Mouse (Mus musculus) spleen, adult 2 months (tissue): Measurements from ENCODE around the gene Impdh1. TPM values are rescaled to one million over a fixed set of nuclear protein-coding genes. Genes with fewer than 3 reads are reported as not detected.

ENCODE experiments used
- DNase-seq, 2 experiments: peaks; one replicate each; pipeline versions ENCODE4 v3.0.0 to v3.0.0-alpha.2; 2012 to 2021; ENCODE audit warnings: low spot score in 2 of 2, low read depth in 1 of 2
- H3K27ac ChIP-seq: fragments of 200-500 bp; 2 replicates; pipeline ENCODE4 v1.5.1; 2012; ENCODE audit warnings: low read length, inconsistent platforms; ENCODE audit not compliant: insufficient read depth
- H3K27me3 ChIP-seq: fragments of 200-500 bp; 2 replicates; pipeline ENCODE4 v1.6.1; 2012; ENCODE audit warnings: mild to moderate bottlenecking, moderate library complexity, low read length, inconsistent platforms; ENCODE audit not compliant: control insufficient read depth, insufficient read depth
- H3K36me3 ChIP-seq: fragments of 200-500 bp; 2 replicates; pipeline ENCODE4 v1.6.1; 2012; ENCODE audit warnings: mild to moderate bottlenecking, low read length, inconsistent platforms; ENCODE audit not compliant: control insufficient read depth, insufficient read depth
- H3K4me1 ChIP-seq: fragments of 200-500 bp; 2 replicates; pipeline ENCODE4 v1.6.1; 2011; ENCODE audit warnings: inconsistent platforms; ENCODE audit not compliant: control insufficient read depth, insufficient read depth, insufficient read length
- H3K4me3 ChIP-seq: fragments of 200-500 bp; 2 replicates; pipeline ENCODE4 v1.5.1; 2011; ENCODE audit warnings: mild to moderate bottlenecking, inconsistent platforms; ENCODE audit not compliant: insufficient read depth, insufficient read length; ENCODE audit errors: extremely low read depth
- CTCF ChIP-seq: fragments of 200-500 bp; IDR thresholded peaks from 2 replicates; pipeline ENCODE4 v1.5.1; 2011; ENCODE audit warnings: mild to moderate bottlenecking, inconsistent platforms; ENCODE audit not compliant: insufficient read depth, insufficient read length, insufficient replicate concordance; ENCODE audit errors: extremely low read depth
- POLR2A ChIP-seq: fragments of 200-500 bp; IDR thresholded peaks from 2 replicates; pipeline ENCODE4 v1.6.1; 2011; ENCODE audit warnings: low read depth, low read length, inconsistent platforms
- WGBS: fragments of 180-500 bp; shearing (Covaris S2); methylation state at CpG from one replicate; pipeline ENCODE4 v1.1.7; 2018; 5-methylcytosine and 5-hydroxymethylcytosine counted together
- polyA plus RNA-seq: library from polyadenylated mRNA; depleted of rRNA; stranded (reverse); fragments of >200 nt; gene quantifications from 2 replicates; pipeline ENCODE4 v1.2.3, GENCODE M21; 2012

Gene Impdh1
- polyA plus RNA-seq, 1 experiment = 40.7 TPM

DNA sequence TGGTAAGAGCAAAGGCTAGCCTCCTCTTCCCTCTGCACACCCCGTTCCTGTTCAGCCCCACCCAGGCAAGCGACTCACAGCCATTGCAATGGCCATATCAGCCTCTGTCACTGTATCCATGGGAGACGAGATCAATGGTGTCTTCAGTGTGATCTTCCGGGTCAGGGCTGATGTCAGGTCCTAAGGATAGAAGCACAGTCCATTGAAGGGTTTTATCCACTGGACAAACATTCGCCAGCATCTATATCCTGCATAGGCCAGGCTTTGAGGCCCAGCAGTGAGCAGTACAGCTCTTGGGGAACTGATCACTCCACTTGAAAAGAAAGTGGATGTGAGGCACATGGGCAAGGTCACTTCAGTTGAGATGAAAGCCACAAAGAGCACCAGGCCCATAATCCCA is 9.1 kb downstream of the Impdh1 start:
- Histone ChIP-seq H3K27me3 (no peaks in the 10 kb centered on the region), H3K4me3 (no peak overlapping the region), H3K4me1 (peaks cover 6% of the 10 kb centered on the region; the same call in 1 of the 2 replicates), H3K36me3 (peaks cover 6% of the 10 kb centered on the region), H3K27ac (no peak overlapping the region)
- TF ChIP-seq CTCF (no peak), POLR2A (no peak)
- DNase-seq = no peak
- 90% methylated on average over 5 of the region's 5 CpGs for WGBS

DNA sequence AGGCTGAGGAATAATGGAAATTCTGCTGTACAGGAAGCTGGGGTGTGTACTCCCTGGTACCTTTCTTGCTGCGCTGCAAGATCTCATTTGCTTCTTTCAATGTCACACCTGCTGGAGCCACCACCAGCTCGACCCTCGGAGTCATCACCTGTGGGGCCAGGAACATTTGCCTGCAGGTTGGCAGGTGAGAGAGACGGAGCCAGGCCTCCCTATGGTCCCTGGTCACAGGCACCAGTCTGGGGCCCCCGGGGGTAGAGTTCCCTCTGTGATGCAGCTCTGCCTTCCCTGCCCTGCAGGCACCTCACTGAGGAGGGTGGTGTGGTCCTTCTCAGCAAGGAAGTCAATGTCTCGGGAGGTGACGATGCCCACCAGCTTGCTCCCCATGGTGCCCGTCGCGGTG is 10.2 kb downstream of the Impdh1 start:
- 95% methylated on average over 10 of the region's 10 CpGs for WGBS
- Histone ChIP-seq H3K4me1 (no peaks in the 10 kb centered on the region; the same call in 1 of the 2 replicates), H3K27me3 (no peaks in the 10 kb centered on the region), H3K27ac (no peak overlapping the region), H3K4me3 (no peak overlapping the region), H3K36me3 (peaks cover 6% of the 10 kb centered on the region)
- TF ChIP-seq POLR2A = no peak
- DNase-seq = no peak

DNA sequence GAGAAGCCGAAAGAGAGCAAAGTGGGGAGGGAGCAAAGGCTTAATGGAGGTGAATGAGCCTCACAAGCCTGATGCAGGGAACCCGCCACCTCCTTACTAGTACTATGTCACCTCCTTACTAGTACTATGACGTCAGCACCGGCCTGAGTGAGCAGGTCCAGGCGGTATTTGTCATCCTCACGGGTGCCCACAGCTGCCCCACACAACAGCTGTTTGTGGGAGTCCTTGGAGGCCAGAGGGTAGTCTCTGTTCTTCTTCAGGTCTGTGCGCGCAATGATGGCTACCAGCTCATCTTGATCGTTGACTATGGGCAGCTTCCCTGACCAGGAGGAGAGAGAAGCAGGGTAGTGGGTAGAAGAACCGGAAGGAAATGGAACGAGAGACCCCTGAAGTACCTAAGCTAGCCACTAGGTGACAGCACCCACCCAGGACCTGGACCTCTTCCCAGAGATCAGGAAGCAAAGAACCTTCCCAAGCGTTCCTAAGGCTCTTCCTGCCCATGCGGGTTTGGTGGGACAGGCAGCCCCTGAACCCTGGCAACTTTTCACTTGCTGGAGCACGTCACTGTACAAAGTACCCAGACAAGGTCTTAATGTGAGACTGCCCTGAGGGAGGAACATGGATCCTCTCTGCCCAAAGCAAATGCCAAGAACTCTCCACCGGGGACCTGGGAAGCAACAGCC is 11.1 kb downstream of the Impdh1 start:
- peak in 1 of 2 experiments; percentile 29 for DNase-seq
- H3K36me3 ChIP-seq = peaks cover 6% of the 10 kb centered on the region
- no peaks in the 10 kb centered on the region; the same call in 1 of the 2 replicates for H3K4me1 ChIP-seq
- H3K27me3 ChIP-seq = no peaks in the 10 kb centered on the region
- 78% methylated on average over 15 of the region's 15 CpGs for WGBS
- no peak for TF ChIP-seq POLR2A
- peak; percentile 47; the same call in 1 of the 2 replicates for TF ChIP-seq CTCF
- H3K4me3 ChIP-seq = no peak overlapping the region
- H3K27ac ChIP-seq = no peak overlapping the region

DNA sequence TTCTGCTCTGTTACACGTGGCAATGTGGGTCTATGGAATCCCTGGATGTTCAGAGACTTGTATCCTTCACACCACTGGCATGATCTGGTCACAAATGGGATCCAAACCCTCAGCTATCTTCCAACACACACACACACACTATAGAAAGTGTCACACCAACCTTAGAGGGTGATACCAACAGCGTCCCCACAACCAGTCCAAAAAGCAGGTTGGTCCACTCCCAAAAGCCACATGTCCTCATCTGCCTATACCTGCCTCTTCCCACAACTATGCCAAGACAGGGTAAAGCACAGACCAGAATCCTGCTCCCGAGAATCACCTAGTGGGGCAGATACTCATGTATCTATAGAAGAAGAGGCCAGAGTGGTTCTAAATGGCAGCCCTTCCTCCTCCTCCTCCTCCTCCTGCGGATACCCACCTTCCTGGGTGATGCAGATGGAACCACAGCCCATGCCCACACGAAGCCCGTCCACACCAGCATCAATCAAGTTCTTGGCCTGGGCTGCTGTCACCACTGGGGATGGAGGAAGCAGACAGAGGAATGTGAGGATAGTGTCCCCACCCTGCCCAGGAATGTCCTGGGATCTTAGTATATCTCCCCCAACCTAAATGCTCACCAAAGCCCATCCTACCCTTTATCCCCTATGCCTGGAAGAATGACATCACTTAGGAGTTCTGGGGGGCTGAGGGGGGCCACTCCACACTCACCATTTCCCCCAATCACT is 12.1 kb downstream of the Impdh1 start:
- Histone ChIP-seq H3K27ac (no peak overlapping the region), H3K4me1 (no peaks in the 10 kb centered on the region; the same call in 1 of the 2 replicates), H3K36me3 (peaks cover 6% of the 10 kb centered on the region), H3K4me3 (no peak overlapping the region), H3K27me3 (no peaks in the 10 kb centered on the region)
- TF ChIP-seq CTCF (no peak), POLR2A (no peak)
- 87% methylated on average over 6 of the region's 6 CpGs for WGBS
- DNase-seq = no peak

DNA sequence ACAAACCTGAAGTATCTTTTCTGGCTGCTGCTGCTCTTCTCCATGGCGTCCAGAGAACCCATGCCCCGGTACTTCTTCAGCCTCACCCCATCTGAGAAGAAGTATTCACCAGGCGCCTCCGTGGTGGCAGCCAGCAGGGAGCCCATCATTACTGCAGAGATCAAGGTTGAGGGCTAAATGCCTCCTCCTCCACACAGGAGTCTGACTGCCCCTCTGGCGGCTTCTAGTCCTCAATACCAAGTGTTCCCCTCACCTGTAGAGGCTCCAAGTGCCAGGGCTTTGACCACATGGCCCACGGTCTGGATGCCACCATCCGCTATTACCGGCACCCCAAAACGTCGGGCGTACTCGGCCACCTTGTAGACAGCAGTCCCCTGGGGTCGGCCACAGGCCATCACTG is 13.1 kb downstream of the Impdh1 start:
- TF ChIP-seq POLR2A = no peak
- TF ChIP-seq CTCF = no peak
- H3K27ac ChIP-seq = no peak overlapping the region
- WGBS = 95% methylated on average over 13 of the region's 13 CpGs
- no peaks in the 10 kb centered on the region; the same call in 1 of the 2 replicates for H3K4me1 ChIP-seq
- no peak overlapping the region for H3K4me3 ChIP-seq
- H3K27me3 ChIP-seq = no peaks in the 10 kb centered on the region
- no peak for DNase-seq
- peaks cover 6% of the 10 kb centered on the region for H3K36me3 ChIP-seq

DNA sequence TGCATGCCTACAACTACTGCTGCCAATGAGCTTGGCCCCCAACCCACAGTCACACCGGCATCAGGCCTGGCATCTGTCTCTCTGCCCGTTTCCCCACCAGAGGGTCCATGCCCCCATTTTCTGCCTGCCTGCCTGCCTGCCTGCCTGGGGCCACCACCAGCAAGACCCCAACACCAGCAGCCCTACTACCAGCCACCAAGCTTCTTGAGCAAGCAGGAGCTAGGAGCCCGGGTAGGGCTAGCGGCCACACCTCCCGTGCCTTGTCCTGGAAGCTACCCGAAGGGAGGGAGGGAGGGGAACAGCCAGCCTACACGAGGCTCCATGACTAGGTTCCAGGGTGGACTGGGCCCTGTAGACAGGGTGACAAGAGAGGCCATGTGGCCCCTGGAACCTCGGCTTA is 14.2 kb downstream of the Impdh1 start:
- Histone ChIP-seq H3K27ac (no peak overlapping the region), H3K36me3 (peaks cover 6% of the 10 kb centered on the region), H3K4me1 (no peaks in the 10 kb centered on the region; the same call in 1 of the 2 replicates), H3K4me3 (no peak overlapping the region), H3K27me3 (no peaks in the 10 kb centered on the region)
- DNase-seq = no peak
- TF ChIP-seq CTCF (no peak), POLR2A (no peak)
- WGBS = 84% methylated on average over 8 of the region's 8 CpGs

DNA sequence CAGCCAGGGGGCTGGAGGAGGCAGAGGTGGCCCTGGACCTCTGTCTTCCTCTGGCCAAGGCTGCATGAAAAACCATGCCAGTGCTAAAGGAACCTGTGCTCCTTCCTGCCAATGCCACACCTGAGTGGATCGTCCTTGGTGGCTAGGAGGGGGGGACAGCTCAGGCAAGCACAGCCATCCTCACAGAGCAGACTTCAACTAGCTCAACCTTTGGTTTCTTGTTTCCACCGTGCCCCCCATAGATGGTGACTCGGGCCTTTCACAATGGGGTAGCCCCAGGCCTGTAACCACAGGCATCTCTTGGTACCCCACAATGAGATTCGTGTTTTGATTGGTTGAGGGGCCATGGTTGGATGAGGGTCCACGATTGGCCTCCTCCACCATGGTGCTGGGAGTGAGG is 14.8 kb downstream of the Impdh1 start:
- Histone ChIP-seq H3K4me1 (no peaks in the 10 kb centered on the region; the same call in 1 of the 2 replicates), H3K36me3 (peaks cover 5% of the 10 kb centered on the region), H3K27me3 (no peaks in the 10 kb centered on the region), H3K27ac (no peak overlapping the region), H3K4me3 (no peak overlapping the region)
- 74% methylated on average over 5 of the region's 5 CpGs for WGBS
- DNase-seq = no peak
- TF ChIP-seq CTCF = no peak
- TF ChIP-seq POLR2A = no peak
